Mouse (Mus musculus) spleen, embryonic (tissue): ENCODE data around the gene Scnn1g.

Experiments used
- CTCF ChIA-PET: fragments of 350-600 bp; sonication (Branson Sonifier 250); formaldehyde crosslinking; loops from one replicate; lab custom pipeline; 2022; lab: Charles Lee

Gene Scnn1g

DNA sequence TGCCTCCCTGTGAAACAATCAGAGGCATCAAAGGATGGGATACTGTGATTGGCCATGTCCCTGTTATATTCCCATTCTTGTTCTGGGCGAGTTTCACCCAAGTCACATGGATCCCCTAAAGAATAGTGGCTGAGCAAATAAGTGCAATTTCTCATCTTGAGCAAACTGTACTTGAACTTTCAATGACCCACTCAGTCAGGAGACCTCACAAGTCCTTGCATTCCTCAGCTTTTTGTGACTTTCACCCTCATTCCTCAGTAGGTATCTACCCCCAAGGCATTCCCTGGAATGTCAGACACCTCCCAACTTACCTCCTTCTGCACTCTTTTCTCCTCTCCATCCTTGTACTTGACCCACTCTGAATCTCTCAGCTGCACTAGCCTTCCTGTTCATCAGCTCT is 44.3 kb downstream of the Scnn1g start:
- CTCF ChIA-PET = no interaction called here

DNA sequence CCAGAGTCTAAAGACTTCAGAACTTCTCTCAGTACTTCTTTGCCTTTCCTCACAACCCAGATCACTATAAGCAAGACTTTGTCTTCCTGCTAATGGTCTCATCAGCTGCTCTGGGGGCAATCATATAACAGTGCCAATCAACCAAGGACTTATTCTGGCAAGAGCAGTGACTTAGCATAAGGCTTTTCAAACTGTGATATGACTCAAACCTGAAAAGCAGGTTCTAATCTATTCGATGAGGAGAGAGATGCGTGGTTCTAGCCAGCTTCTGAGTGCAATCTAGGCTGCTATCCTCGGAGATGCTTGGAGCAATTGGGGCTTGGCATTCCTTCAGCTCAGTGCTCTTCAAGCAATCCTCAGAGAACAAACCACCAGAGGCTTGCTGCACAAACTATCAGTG is 44.7 kb downstream of the Scnn1g start:
- CTCF ChIA-PET = no interaction called here

DNA sequence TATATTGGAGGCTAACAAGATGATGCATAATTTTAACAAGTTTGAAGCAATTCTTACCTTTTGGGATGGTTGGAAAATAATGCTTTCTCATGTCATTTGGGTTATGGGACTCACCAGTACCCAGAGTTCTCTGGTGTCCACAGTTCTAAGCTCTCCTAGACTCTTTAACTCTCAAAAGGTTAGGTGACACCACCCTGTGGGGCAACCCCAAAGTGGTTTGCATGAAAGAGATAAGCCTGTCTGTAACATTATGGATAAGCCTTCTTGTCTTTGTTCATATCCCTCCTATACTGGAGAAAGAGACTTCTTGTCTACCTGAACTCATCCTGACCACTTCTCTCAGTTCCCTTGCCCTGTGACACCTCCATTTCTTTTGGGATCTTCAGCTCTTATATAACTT is 45.1 kb downstream of the Scnn1g start:
- CTCF ChIA-PET = no interaction called here

DNA sequence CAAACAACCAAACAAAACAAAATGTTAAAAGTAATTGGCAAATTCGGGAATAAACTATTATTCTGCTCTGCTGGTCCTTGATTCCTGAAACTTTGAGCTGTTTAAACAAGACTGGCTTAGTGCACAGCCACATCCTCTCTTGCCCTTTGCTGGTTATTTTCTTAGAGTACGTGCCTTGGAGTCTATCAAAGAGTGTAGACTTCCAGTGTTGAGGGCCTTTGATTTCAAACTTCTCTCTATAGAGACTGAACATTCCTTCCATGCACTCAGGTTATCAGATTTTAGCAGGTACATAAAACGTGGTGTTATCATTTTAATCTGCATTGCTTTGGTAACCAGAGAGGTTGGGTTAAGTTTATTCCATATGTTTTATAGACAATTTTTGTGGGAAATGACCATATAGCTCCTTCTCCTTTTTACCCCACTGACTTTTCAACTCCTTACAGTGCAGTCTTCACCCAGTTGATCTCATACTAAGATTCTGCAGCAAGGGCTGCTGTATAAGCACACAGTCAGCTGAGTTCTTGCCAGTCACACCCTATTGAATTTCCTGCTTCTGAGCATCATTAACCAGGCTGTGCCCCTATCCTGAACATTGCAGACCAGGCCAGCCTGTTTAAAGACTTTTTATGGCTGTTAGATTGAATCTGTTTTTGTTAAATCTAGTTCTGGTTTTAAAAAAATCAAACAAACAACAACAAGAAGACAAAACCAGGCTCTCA is 48.1 kb downstream of the Scnn1g start:
- CTCF ChIA-PET = no interaction called here

DNA sequence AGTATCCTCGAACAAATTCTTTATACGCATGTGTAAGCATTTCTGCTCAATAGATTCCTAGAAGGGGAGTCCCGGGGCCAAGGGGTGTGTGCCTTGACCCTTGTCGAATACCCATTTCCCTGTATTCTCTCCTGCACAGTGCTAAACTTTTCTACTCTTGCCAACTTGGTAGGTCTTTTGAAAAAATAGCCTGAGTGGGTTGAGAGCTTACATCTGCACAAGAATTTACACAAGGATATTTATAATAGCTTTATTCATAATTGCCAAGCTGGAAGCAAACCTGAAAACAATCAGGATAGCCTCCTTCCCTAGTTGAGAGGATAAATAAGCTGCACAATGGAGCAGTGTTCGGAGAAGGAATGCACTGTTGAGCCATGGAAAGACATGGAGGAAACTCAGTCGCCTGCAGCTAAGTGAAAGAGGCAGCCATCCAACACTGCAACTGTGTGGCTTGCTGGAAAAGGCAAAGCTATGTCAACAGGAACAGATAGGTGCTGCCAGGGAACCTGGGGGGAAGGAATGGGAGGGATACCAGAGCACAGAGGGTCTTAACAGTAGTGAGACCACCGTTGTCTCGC is 51.5 kb downstream of the Scnn1g start:
- CTCF ChIA-PET = no interaction called here

DNA sequence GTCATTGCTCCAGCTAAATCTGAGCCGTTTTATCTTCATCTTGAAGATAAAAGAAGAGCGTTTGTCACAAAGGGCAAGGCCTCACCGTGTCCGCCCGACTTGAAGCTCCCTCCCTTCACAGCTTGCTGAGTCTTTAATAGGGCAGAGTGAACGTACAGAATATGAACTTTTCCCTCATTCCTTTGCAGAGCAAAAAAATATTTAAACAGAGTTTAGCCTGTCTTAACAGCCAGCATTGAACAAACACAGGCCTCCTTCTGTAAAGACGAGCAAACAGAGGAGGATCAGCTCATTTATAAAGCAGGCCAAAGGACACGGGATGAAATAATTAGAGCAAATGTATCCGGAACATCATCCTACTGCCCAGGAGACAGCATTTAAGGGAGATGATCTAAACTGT is 63.5 kb downstream of the Scnn1g start:
- CTCF ChIA-PET = no interaction called here

DNA sequence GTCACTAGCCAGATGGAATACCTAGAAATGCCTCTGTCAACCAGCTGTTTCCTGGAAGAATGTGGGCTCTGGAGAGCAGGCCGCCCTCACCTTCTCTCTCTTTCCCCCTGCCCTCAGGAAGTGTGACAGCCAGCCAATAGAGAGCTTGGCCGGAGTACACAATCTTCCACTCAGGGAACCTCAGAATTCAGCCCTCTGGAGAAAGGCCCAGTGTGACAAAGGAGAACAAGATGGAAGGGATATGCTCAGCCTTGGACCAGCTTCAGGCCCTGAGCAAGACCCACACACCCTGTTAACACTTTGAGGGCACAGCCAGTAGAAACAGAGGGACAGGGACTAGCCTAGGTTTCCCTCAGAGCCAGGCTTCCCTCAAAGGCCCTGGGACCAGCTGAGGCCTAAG is 68.2 kb downstream of the Scnn1g start:
- CTCF ChIA-PET = no interaction called here

DNA sequence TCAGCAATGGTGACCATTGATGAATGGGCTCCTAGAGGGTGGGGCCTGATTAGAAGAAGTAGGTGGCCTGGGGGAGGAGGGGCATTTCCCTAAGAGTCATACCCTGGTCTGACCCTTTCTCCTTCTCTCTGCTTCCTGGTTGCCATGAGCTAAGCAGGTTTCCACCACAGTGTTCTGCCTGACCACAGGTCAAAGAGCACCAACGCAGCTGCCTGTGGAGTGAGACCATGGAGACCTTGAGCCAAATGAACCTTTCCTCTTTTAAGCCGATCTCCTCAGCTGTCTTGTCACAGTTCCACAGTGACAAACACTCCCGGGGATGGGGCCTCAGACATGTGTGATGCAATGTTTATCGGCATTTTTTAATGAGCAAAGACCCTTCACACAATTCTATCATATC is 68.7 kb downstream of the Scnn1g start:
- CTCF ChIA-PET = no interaction called here

DNA sequence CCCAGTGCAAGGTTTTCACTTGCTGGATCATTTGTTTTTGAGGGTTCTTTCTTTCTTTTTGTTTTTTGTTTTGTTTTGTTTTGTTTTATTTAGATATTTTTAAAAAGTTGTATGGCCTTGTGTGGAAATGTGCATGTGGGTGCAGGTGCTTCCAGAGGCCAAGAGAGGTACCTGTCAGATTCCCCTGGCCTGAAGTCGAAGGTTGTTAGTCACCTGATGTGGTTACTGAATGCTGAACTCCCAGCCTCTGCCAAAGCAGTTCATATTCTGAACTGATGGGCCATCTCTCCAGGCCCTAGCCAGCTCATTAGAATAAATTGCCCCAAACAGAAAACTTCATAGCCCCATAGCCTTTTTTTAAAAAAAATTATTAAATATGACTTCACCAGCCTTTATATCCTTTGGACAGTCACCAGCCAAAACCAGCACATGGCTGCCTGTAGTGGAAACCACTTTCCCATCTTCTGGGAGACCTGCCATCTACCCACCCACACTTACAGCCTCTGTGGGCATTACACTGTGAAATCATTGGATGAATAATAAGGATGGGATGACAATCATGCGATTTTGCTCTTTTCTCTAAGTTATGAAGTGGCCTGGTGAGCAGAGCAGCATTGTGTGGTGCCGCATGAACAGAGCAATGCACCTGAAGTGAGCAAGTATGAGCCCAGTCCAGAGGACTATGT is 71.7 kb downstream of the Scnn1g start:
- CTCF ChIA-PET = no interaction called here

DNA sequence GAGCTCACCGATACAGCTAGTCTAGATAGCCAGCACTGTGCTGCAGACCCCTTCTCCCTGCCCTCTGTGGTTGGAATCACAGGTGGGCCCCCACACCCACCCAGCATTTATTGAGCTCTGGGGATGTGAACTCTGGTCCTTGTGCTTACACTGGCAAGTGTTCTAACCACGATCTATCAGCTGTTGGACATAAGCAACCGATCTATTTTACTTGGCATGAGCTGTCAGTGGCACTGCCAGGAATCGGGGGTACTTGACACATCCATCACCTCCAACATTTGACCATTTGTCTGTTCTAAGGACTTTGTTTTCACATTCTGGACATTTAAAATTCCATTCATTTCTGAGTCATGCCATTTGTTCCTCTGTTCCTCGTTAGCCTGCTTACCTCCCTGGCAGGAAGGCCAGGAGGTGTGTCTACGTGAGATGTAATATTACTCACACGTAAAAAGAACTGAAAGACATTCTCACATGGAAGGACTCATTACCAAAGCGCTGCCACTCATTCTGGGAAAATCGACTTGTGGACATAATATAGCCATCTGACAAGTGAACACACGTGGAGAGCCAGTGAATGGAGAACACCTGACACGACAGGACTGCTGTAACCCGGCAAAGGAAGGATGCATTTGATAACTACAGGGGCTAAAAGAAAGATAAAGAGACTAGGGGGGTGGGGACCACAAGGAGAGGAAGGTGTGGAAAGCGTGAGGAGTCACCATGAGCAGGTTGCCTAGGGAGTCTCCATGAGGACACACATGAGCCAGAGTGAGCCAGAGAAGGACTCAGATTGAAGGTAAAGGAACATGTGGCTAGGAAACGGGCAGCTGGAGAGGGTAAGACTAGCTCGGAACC is 73.7 kb downstream of the Scnn1g start:
- CTCF ChIA-PET = no interaction called here
